Mouse (Mus musculus) lung, postnatal 0 days (tissue): ENCODE measurements around the gene Pkdrej. TPM values are rescaled to one million over a fixed set of nuclear protein-coding genes. Genes with fewer than 3 reads are reported as not detected.
A peak's percentile ranks its signal among the peaks of the same experiment; 100 is the strongest.

ENCODE experiments used
- ATAC-seq: fragments of 200-750 bp; cut with Nextera tagmentation; 2 replicates; pipeline ENCODE4 v1.8.0; 2017; ENCODE audit warnings: moderate library complexity
- DNase-seq: peaks from one replicate; pipeline ENCODE4 v3.0.0-alpha.2; 2016; ENCODE audit warnings: low spot score
- H3K27ac ChIP-seq: fragments of 300-500 bp; sonication (generic); 2 replicates; pipeline ENCODE4 v1.5.1; 2014; ENCODE audit warnings: antibody characterized with exemption, mild to moderate bottlenecking, low read length, mixed read lengths
- H3K27me3 ChIP-seq: fragments of 300-500 bp; sonication (generic); replicated peaks from 2 replicates; pipeline ENCODE4 v1.6.1; 2014; ENCODE audit warnings: low read length, mixed read lengths; ENCODE audit not compliant: insufficient read depth
- H3K36me3 ChIP-seq: fragments of 300-500 bp; sonication (generic); 2 replicates; pipeline ENCODE4 v1.6.1; 2014; ENCODE audit warnings: low read length, mixed read lengths; ENCODE audit not compliant: insufficient read depth
- H3K4me1 ChIP-seq: fragments of 300-500 bp; sonication (generic); 2 replicates; pipeline ENCODE4 v1.6.1; 2014; ENCODE audit warnings: antibody characterized with exemption, low read depth, low read length, mixed read lengths; ENCODE audit not compliant: insufficient read depth
- H3K4me2 ChIP-seq: fragments of 300-500 bp; sonication (generic); replicated peaks from 2 replicates; pipeline ENCODE4 v1.6.1; 2014; ENCODE audit warnings: low read depth, mild to moderate bottlenecking, low read length, moderate library complexity, mixed read lengths
- H3K4me3 ChIP-seq: fragments of 300-500 bp; sonication (generic); 2 replicates; pipeline ENCODE4 v1.5.1; 2014; ENCODE audit warnings: low read depth, low read length
- H3K9ac ChIP-seq: fragments of 300-500 bp; sonication (generic); replicated peaks from 2 replicates; pipeline ENCODE4 v1.6.1; 2014; ENCODE audit warnings: low read depth, mild to moderate bottlenecking
- H3K9me3 ChIP-seq: fragments of 300-500 bp; sonication (generic); 2 replicates; pipeline ENCODE4 v1.6.1; 2016; ENCODE audit warnings: low read length, mixed read lengths
- CTCF ChIP-seq: IDR thresholded peaks from 2 replicates; pipeline ENCODE4 v1.5.1; 2016; ENCODE audit warnings: antibody characterized with exemption, mild to moderate bottlenecking
- EP300 ChIP-seq: IDR thresholded peaks from 2 replicates; pipeline ENCODE4 v1.6.1; 2016; ENCODE audit warnings: antibody characterized with exemption, mild to moderate bottlenecking, control low read depth
- WGBS: fragments of 180-500 bp; shearing (Covaris S2); extraction: QIAGEN DNeasy Blood & Tissue Kit; methylation state at CpG from one replicate; pipeline ENCODE4 v1.1.7; 2014; 5-methylcytosine and 5-hydroxymethylcytosine counted together
- polyA plus RNA-seq: library from polyadenylated mRNA; unstranded; fragments of >200 nt; fragmentation: Nextera tagmentation; extraction: Ambion mirVana; gene quantifications from 2 replicates; pipeline ENCODE4 v1.2.1, GENCODE M21; 2015

Pkdrej gene
- polyA plus RNA-seq, 1 experiment from 2014 or later: 0.08 TPM

- Histone ChIP-seq H3K27ac (peak within 1 kb of the TSS; percentile 91), H3K4me1 (0 out of 2 replicates have a peak, but pooled peaks cover 5% of the 10 kb centered on the region), H3K4me2 (peak within 1 kb of the TSS; percentile 91), H3K9ac (peak within 1 kb of the TSS; percentile 79), H3K27me3 (no peaks in the 10 kb centered on the region), H3K9me3 (no peaks in the 10 kb centered on the region), H3K4me3 (peak within 1 kb of the TSS; percentile 74), H3K36me3 (no peaks in the 10 kb centered on the region)
- DNase-seq (peak; percentile 98), ATAC-seq (peak; percentile 96)
- no peak; the same call in 1 of the 2 replicates for TF ChIP-seq CTCF
- WGBS: 3% methylated on average over 30 of the region's 36 CpGs
Observed at GRCm38 (mm10) chr15:85811535-85812277, 9.8 kb downstream of the Pkdrej start, which contains the start of gene Cdpf1. TSS of gene Cdpf1 (minus strand) at chr15:85811697.

GRCm38 (mm10) chr15:85810806-85811521 lies 10.6 kb downstream of the Pkdrej start:
- H3K9ac ChIP-seq: peak overlapping the region; percentile 79
- no peaks in the 10 kb centered on the region for H3K9me3 ChIP-seq
- H3K27me3 ChIP-seq: no peaks in the 10 kb centered on the region
- peak overlapping the region; percentile 91 for H3K27ac ChIP-seq
- 2% methylated on average over 36 of the region's 36 CpGs for WGBS
- TF ChIP-seq CTCF: peak; percentile 49
- TF ChIP-seq EP300: no peak
- peak overlapping the region; percentile 91 for H3K4me2 ChIP-seq
- peak; percentile 83 for ATAC-seq
- peak overlapping the region; percentile 74 for H3K4me3 ChIP-seq
- peak; percentile 63 for DNase-seq
- 0 out of 2 replicates have a peak, but pooled peaks cover 5% of the 10 kb centered on the region for H3K4me1 ChIP-seq
- H3K36me3 ChIP-seq: no peaks in the 10 kb centered on the region

GRCm38 (mm10) chr15:85810462-85810805 lies 11.1 kb downstream of the Pkdrej start:
- DNase-seq (peak; percentile 23), ATAC-seq (no peak)
- TF ChIP-seq EP300 (no peak), CTCF (no peak)
- Histone ChIP-seq H3K36me3 (no peaks in the 10 kb centered on the region), H3K9ac (peak overlapping the region; percentile 79), H3K27ac (peak overlapping the region; percentile 91), H3K4me3 (peak overlapping the region; percentile 74; the same call in 1 of the 2 replicates), H3K9me3 (no peaks in the 10 kb centered on the region), H3K27me3 (no peaks in the 10 kb centered on the region), H3K4me2 (peak overlapping the region; percentile 91), H3K4me1 (0 out of 2 replicates have a peak, but pooled peaks cover 5% of the 10 kb centered on the region)
- WGBS: 60% methylated on average over 5 of the region's 5 CpGs

DNA sequence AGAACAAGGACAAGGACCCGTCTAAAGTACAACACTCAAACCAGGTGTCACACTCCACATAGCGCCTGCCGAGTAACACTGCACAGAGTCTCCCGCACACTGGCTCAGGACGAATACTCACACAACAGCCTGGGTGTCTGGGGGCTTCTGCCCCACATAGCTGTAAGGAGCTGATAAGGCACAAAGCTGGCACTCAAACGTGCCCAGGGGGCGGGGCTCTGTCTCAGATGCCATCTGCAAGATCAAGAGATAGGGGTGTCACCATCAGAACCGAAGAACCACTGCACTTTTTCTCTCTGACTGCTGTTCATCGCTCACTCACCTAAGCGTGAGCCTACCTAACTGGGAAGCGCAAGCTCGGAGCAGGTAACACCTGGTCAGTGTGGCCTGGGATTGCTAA lies 12.4 kb downstream of the Pkdrej start:
- H3K9ac ChIP-seq: no peak overlapping the region
- H3K4me3 ChIP-seq: no peak overlapping the region
- no peak overlapping the region for H3K27ac ChIP-seq
- H3K4me2 ChIP-seq: no peak overlapping the region
- H3K36me3 ChIP-seq: no peaks in the 10 kb centered on the region; the same call in 1 of the 2 replicates
- WGBS: 86% methylated on average over 12 of the region's 12 CpGs
- no peak for TF ChIP-seq EP300
- no peak for TF ChIP-seq CTCF
- H3K9me3 ChIP-seq: no peaks in the 10 kb centered on the region
- DNase-seq (no peak), ATAC-seq (no peak)
- H3K27me3 ChIP-seq: no peaks in the 10 kb centered on the region
- H3K4me1 ChIP-seq: 0 out of 2 replicates have a peak, but pooled peaks cover 5% of the 10 kb centered on the region

- H3K9me3 ChIP-seq: no peaks in the 10 kb centered on the region
- no peak overlapping the region for H3K4me2 ChIP-seq
- H3K4me1 ChIP-seq: 0 out of 2 replicates have a peak, but pooled peaks cover 5% of the 10 kb centered on the region
- 59% methylated on average over 8 of the region's 8 CpGs for WGBS
- H3K9ac ChIP-seq: no peak overlapping the region
- no peak overlapping the region for H3K27ac ChIP-seq
- H3K27me3 ChIP-seq: no peaks in the 10 kb centered on the region
- H3K4me3 ChIP-seq: no peak overlapping the region
- TF ChIP-seq EP300 (no peak), CTCF (peak; percentile 30)
- DNase-seq (no peak), ATAC-seq (no peak)
- no peaks in the 10 kb centered on the region; the same call in 1 of the 2 replicates for H3K36me3 ChIP-seq
Observed at GRCm38 (mm10) chr15:85808434-85808833, 13.1 kb downstream of the Pkdrej start.

DNA sequence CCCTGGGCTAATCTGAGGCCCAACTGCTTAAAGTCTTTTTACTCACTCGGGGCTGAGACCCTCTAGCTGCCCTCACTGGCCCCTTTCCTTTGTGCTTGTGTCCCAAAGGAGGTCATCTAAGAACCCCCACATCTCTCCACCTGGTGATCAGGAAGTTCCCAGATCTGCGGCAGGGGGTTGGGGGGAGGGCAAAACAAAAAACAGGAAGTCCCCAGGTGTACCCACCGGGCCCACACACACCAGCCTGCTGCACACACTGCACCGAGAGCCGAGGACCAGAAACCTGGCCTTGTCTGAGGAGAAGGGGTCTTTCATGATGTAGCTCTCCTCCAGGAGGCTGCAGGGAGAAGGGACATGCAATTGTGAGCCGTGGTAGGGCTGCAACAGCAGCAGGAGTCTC lies 13.5 kb downstream of the Pkdrej start:
- 80% methylated on average over 6 of the region's 6 CpGs for WGBS
- TF ChIP-seq EP300: no peak
- TF ChIP-seq CTCF: no peak
- Histone ChIP-seq H3K9ac (no peak overlapping the region), H3K9me3 (no peaks in the 10 kb centered on the region), H3K4me3 (no peak overlapping the region), H3K36me3 (no peaks in the 10 kb centered on the region; the same call in 1 of the 2 replicates), H3K27ac (no peak overlapping the region), H3K27me3 (no peaks in the 10 kb centered on the region), H3K4me1 (0 out of 2 replicates have a peak, but pooled peaks cover 5% of the 10 kb centered on the region), H3K4me2 (no peak overlapping the region)
- DNase-seq (no peak), ATAC-seq (no peak)
